Mouse (Mus musculus): ENCODE results near the gene Scn3a.

DNA sequence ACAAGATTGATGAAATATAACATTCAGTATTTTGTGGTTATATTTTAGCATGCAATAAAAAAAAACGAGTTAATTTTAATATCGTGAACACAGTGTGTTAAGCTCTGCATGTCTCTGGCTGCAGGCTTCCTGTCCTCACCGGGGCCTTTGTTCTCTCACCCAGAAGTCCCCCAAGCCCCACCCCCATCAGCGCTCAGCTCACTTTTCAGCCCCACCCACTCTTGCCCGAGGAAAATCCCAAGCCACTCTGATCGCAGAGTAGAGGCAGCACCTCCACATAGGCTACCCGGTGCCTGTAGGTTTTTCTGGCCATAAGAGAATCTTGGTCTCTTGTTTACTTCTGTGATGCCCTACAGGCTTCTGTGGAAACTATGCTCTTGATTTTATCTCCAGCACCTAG is 153.2 kb downstream of the Scn3a start:
- TF ChIP-seq CTCF (IDR thresholded peaks at IDR 0.05; ENCODE audit: borderline replicate concordance, insufficient read depth, low read length): no peak
- no peak for TF ChIP-seq POLR2A (IDR thresholded peaks at IDR 0.05; ENCODE audit: low read depth, low read length)

All from embryonic fibroblast, embryonic 13.5 days (primary cell).